Mouse (Mus musculus) MEL (cell line): ENCODE measurements around the gene Thap4. TPM values are rescaled to one million over a fixed set of nuclear protein-coding genes. Genes with fewer than 3 reads are reported as not detected.

Experiments
- DNase-seq: peaks from one replicate; pipeline ENCODE4 v3.0.0; 2011; ENCODE audit warnings: low read depth, low spot score
- H3K27ac ChIP-seq: 2 replicates; pipeline ENCODE4 v1.5.1; 2012; ENCODE audit warnings: low read depth, mild to moderate bottlenecking, control low read depth, low read length, moderate library complexity; ENCODE audit not compliant: control insufficient read depth
- H3K27me3 ChIP-seq, 2 experiments: fragments of 150-350 bp in 1 of 2; sonication (generic) in 1 of 2; 2 replicates each; pipeline ENCODE4 v1.6.1; 2012; ENCODE audit warnings: low read length in 2 of 2, mild to moderate bottlenecking in 2 of 2, improper control_type of control experiment in 1 of 2, moderate library complexity in 1 of 2; ENCODE audit not compliant: insufficient read depth in 2 of 2, control insufficient read depth in 1 of 2
- H3K36me3 ChIP-seq, 2 experiments: 2 replicates each; pipeline ENCODE4 v1.6.1; 2012 to 2014; ENCODE audit warnings: low read length in 2 of 2, improper control_type of control experiment in 1 of 2, inconsistent platforms in 1 of 2, mild to moderate bottlenecking in 1 of 2; ENCODE audit not compliant: insufficient read depth in 2 of 2, control insufficient read depth in 1 of 2
- H3K4me1 ChIP-seq, 2 experiments: fragments of 150-350 bp in 1 of 2; sonication (generic) in 1 of 2; 2 replicates each; pipeline ENCODE4 v1.6.1; 2012; ENCODE audit warnings: low read length in 2 of 2, improper control_type of control experiment in 1 of 2, mild to moderate bottlenecking in 1 of 2; ENCODE audit not compliant: insufficient read depth in 2 of 2, control insufficient read depth in 1 of 2
- H3K4me3 ChIP-seq, 2 experiments: fragments of 150-350 bp in 1 of 2; sonication (generic) in 1 of 2; 2 replicates each; pipeline ENCODE4 v1.5.1; 2012; ENCODE audit warnings: low read depth in 2 of 2, low read length in 2 of 2, mild to moderate bottlenecking in 2 of 2, moderate library complexity in 2 of 2, control low read depth in 1 of 2, improper control_type of control experiment in 1 of 2; ENCODE audit not compliant: control insufficient read depth in 1 of 2, insufficient read depth in 1 of 2
- H3K79me2 ChIP-seq: 2 replicates; pipeline ENCODE4 v1.6.1; 2012; ENCODE audit warnings: mild to moderate bottlenecking, low read length, moderate library complexity; ENCODE audit not compliant: control insufficient read depth, poor library complexity, insufficient read depth
- H3K9ac ChIP-seq: 2 replicates; pipeline ENCODE4 v1.6.1; 2012; ENCODE audit warnings: low read depth, mild to moderate bottlenecking, control low read depth, low read length, moderate library complexity; ENCODE audit not compliant: control insufficient read depth, poor library complexity, severe bottlenecking
- H3K9me3 ChIP-seq: fragments of 150-350 bp; sonication (generic); replicated peaks from 2 replicates; pipeline ENCODE4 v1.6.1; 2012; ENCODE audit warnings: mild to moderate bottlenecking, low read length, improper control_type of control experiment, moderate library complexity; ENCODE audit not compliant: insufficient read depth
- BHLHE40 ChIP-seq: IDR thresholded peaks from 2 replicates; pipeline ENCODE4 v1.6.1; 2012; ENCODE audit warnings: low read depth, mild to moderate bottlenecking, inconsistent platforms, low read length, improper control_type of control experiment, borderline replicate concordance
- CTCF ChIP-seq, 3 experiments: IDR thresholded peaks in 2 of 3; conservative IDR thresholded peaks in 1 of 3; 2 replicates each; pipeline ENCODE4 v1.5.1; 2011 to 2012; ENCODE audit warnings: low read length in 3 of 3, low read depth in 2 of 3, mild to moderate bottlenecking in 2 of 3, improper control_type of control experiment in 1 of 3, inconsistent platforms in 1 of 3, mixed read lengths in 1 of 3, moderate library complexity in 1 of 3; ENCODE audit not compliant: control insufficient read depth in 1 of 3, insufficient read depth in 1 of 3, poor library complexity in 1 of 3, severe bottlenecking in 1 of 3
- EP300 ChIP-seq, 2 experiments: IDR thresholded peaks; 2 replicates each; pipeline ENCODE4 v1.6.1; 2011; ENCODE audit warnings: improper control_type of control experiment in 2 of 2, low read length in 2 of 2, low read depth in 1 of 2, mild to moderate bottlenecking in 1 of 2
- GABPA ChIP-seq: IDR thresholded peaks from 2 replicates; pipeline ENCODE4 v1.6.1; 2012; ENCODE audit warnings: low read depth, mild to moderate bottlenecking, inconsistent platforms, low read length, improper control_type of control experiment, moderate library complexity
- GATA1 ChIP-seq: IDR thresholded peaks from 2 replicates; pipeline ENCODE4 v1.6.1; 2011; ENCODE audit warnings: low read depth, low read length, improper control_type of control experiment
- JUND ChIP-seq: IDR thresholded peaks from 2 replicates; pipeline ENCODE4 v1.6.1; 2011; ENCODE audit warnings: low read depth, mild to moderate bottlenecking, improper control_type of control experiment, low read length
- KAT2A ChIP-seq: conservative IDR thresholded peaks from 2 replicates; pipeline ENCODE4 v1.6.1; 2012; ENCODE audit warnings: low read depth, low read length, improper control_type of control experiment, inconsistent platforms
- MAZ ChIP-seq: IDR thresholded peaks from 2 replicates; pipeline ENCODE4 v1.6.1; 2012; ENCODE audit warnings: low read depth, mild to moderate bottlenecking, inconsistent platforms, low read length, improper control_type of control experiment
- MEF2A ChIP-seq: IDR thresholded peaks from 2 replicates; pipeline ENCODE4 v1.6.1; 2014; ENCODE audit warnings: low read depth, mild to moderate bottlenecking, inconsistent platforms, low read length, improper control_type of control experiment; ENCODE audit not compliant: poor library complexity, insufficient replicate concordance, severe bottlenecking; ENCODE audit errors: extremely low read depth
- MXI1 ChIP-seq: IDR thresholded peaks from 2 replicates; pipeline ENCODE4 v1.6.1; 2011; ENCODE audit warnings: mild to moderate bottlenecking, low read depth, low read length, improper control_type of control experiment
- MYB ChIP-seq: IDR thresholded peaks from 2 replicates; pipeline ENCODE4 v1.6.1; 2011; ENCODE audit warnings: mild to moderate bottlenecking, low read depth, low read length, improper control_type of control experiment
- POLR2A ChIP-seq, 2 experiments: IDR thresholded peaks; 2 replicates each; pipeline ENCODE4 v1.6.1; 2011 to 2012; ENCODE audit warnings: low read length in 2 of 2, mild to moderate bottlenecking in 2 of 2, control low read depth in 1 of 2, improper control_type of control experiment in 1 of 2, low read depth in 1 of 2, moderate library complexity in 1 of 2; ENCODE audit not compliant: control insufficient read depth in 1 of 2, insufficient read depth in 1 of 2, poor library complexity in 1 of 2
- POLR2AphosphoS5 ChIP-seq: IDR thresholded peaks from 2 replicates; pipeline ENCODE4 v1.6.1; 2012; ENCODE audit warnings: low read depth, borderline replicate concordance, mild to moderate bottlenecking, inconsistent platforms, low read length, moderate library complexity, mixed read lengths
- RAD21 ChIP-seq: IDR thresholded peaks from 2 replicates; pipeline ENCODE4 v1.6.1; 2011; ENCODE audit warnings: mild to moderate bottlenecking, low read depth, low read length, improper control_type of control experiment
- TAL1 ChIP-seq: IDR thresholded peaks from 2 replicates; pipeline ENCODE4 v1.6.1; 2012; ENCODE audit warnings: mild to moderate bottlenecking, inconsistent platforms, low read length, moderate library complexity, mixed read lengths
- TCF12 ChIP-seq: IDR thresholded peaks from 2 replicates; pipeline ENCODE4 v1.6.1; 2014; ENCODE audit warnings: low read depth, mild to moderate bottlenecking, inconsistent platforms, low read length, improper control_type of control experiment, moderate library complexity
- USF1 ChIP-seq: IDR thresholded peaks from 2 replicates; pipeline ENCODE4 v1.6.1; 2014; ENCODE audit warnings: low read depth, mild to moderate bottlenecking, inconsistent platforms, low read length, improper control_type of control experiment, moderate library complexity
- USF2 ChIP-seq, 2 experiments: IDR thresholded peaks; 2 replicates each; pipeline ENCODE4 v1.6.1; 2011 to 2012; ENCODE audit warnings: improper control_type of control experiment in 2 of 2, low read length in 2 of 2, borderline replicate concordance in 1 of 2, inconsistent platforms in 1 of 2, low read depth in 1 of 2, mild to moderate bottlenecking in 1 of 2; ENCODE audit not compliant: insufficient read depth in 1 of 2
- ZC3H11A ChIP-seq: IDR thresholded peaks from 2 replicates; pipeline ENCODE4 v1.6.1; 2012; ENCODE audit warnings: low read depth, mild to moderate bottlenecking, inconsistent platforms, low read length, improper control_type of control experiment
- ZNF384 ChIP-seq: IDR thresholded peaks from 2 replicates; pipeline ENCODE4 v1.6.1; 2012; ENCODE audit warnings: low read depth, mild to moderate bottlenecking, inconsistent platforms, low read length, improper control_type of control experiment
- polyA plus RNA-seq, 2 experiments: library from polyadenylated mRNA; stranded (reverse) in 1 of 2; unstranded in 1 of 2; fragments of >175 nt in 1 of 2; fragments of >200 nt in 1 of 2; gene quantifications; 2 replicates each; pipeline versions ENCODE4 v1.2.1 to v1.2.4; 2012; ENCODE audit warnings: low replicate concordance in 2 of 2, low read depth in 1 of 2; ENCODE audit not compliant: insufficient read length in 2 of 2, insufficient read depth in 1 of 2, missing spikeins in 1 of 2
- total RNA-seq: library from RNA; depleted of rRNA; stranded (reverse); fragments of 300-350 nt; gene quantifications from 2 replicates; pipeline ENCODE4 v1.2.3, GENCODE M21; 2012

The Thap4 gene
- total and polyA plus RNA-seq, 3 experiments = 81.8 to 117 TPM; not detected in 1

GRCm38 (mm10) chr1:93702106-93702505 is 52.6 kb downstream of the Thap4 start:
- Histone ChIP-seq H3K27me3 (no peaks in the 10 kb centered on the region), H3K36me3 (peaks cover 0 to 15% of the 10 kb centered on the region in 2 experiments; a peak in 3 of 4 replicates), H3K27ac (no peak overlapping the region), H3K4me3 (no peak overlapping the region), H3K79me2 (no peaks in the 10 kb centered on the region), H3K9ac (no peak overlapping the region), H3K9me3 (no peaks in the 10 kb centered on the region), H3K4me1 (peaks cover 2 to 5% of the 10 kb centered on the region in 2 experiments; a peak in 1 of 4 replicates)
- no peak for DNase-seq
- no peak for TF ChIP-seq KAT2A
- peak; percentile 55 for TF ChIP-seq GATA1
- TF ChIP-seq, all 39 proteins: peak for 1

- Histone ChIP-seq H3K9me3 (no peaks in the 10 kb centered on the region), H3K27ac (no peak overlapping the region), H3K27me3 (no peaks in the 10 kb centered on the region), H3K36me3 (peaks cover 0 to 15% of the 10 kb centered on the region in 2 experiments; a peak in 2 of 4 replicates), H3K4me3 (no peak overlapping the region), H3K4me1 (peaks cover 2 to 5% of the 10 kb centered on the region in 2 experiments; a peak in 1 of 4 replicates), H3K9ac (no peak overlapping the region), H3K79me2 (no peaks in the 10 kb centered on the region)
- DNase-seq = no peak
- TF ChIP-seq USF2 (IDR thresholded peaks at IDR 0.05; ENCODE audit: borderline replicate concordance in 1 of 2, insufficient read depth in 1 of 2, low read depth in 1 of 2, low read length in 2 of 2) (no peak), TCF12 (no peak), ZC3H11A (no peak), MEF2A (no peak), MYB (no peak)
Observed at GRCm38 (mm10) chr1:93699159-93699558, 55.5 kb downstream of the Thap4 start.

- Histone ChIP-seq H3K4me3 (no peak overlapping the region), H3K79me2 (no peaks in the 10 kb centered on the region), H3K27ac (no peak overlapping the region), H3K27me3 (no peaks in the 10 kb centered on the region), H3K4me1 (0 out of 4 replicates have a peak, but pooled peaks cover 0 to 2% of the 10 kb centered on the region in 2 experiments), H3K36me3 (peaks cover 0 to 5% of the 10 kb centered on the region in 2 experiments; a peak in 2 of 4 replicates), H3K9me3 (no peaks in the 10 kb centered on the region), H3K9ac (no peak overlapping the region)
- TF ChIP-seq POLR2AphosphoS5 (no peak), BHLHE40 (no peak), MYB (no peak), TAL1 (no peak), EP300 (IDR thresholded peaks at IDR 0.05; ENCODE audit: low read depth in 1 of 2, low read length in 2 of 2) (no peak), ZNF384 (no peak), CTCF (IDR thresholded peaks at IDR 0.05 in 2 of 3, conservative IDR thresholded peaks at IDR 0.05 in 1 of 3; ENCODE audit: control insufficient read depth in 1 of 3, insufficient read depth in 1 of 3, low read depth in 2 of 3, low read length in 3 of 3, poor library complexity in 1 of 3, severe bottlenecking in 1 of 3) (no peak), GATA1 (no peak), MAZ (no peak), MEF2A (no peak), JUND (no peak), GABPA (no peak), POLR2A (IDR thresholded peaks at IDR 0.05; ENCODE audit: control insufficient read depth in 1 of 2, insufficient read depth in 1 of 2, low read depth in 1 of 2, low read length in 2 of 2, poor library complexity in 1 of 2) (no peak), MXI1 (no peak), USF1 (no peak), KAT2A (no peak), RAD21 (no peak)
- DNase-seq = no peak
Observed at GRCm38 (mm10) chr1:93697317-93697716, 57.3 kb downstream of the Thap4 start.
